Mouse (Mus musculus) CH12.LX (cell line): ENCODE results near the gene Slc38a10.

Source experiments
- ETS1 ChIP-seq: conservative IDR thresholded peaks from 2 replicates; pipeline ENCODE4 v1.6.1; 2012; ENCODE audit warnings: low read depth, mild to moderate bottlenecking, inconsistent platforms, low read length, improper control_type of control experiment, moderate library complexity
- JUND ChIP-seq: conservative IDR thresholded peaks from 2 replicates; pipeline ENCODE4 v1.6.1; 2011; ENCODE audit warnings: low read depth, low read length, improper control_type of control experiment
- NELFE ChIP-seq: IDR thresholded peaks from 2 replicates; pipeline ENCODE4 v1.6.1; 2011; ENCODE audit warnings: low read depth, low read length, improper control_type of control experiment
- POLR2A ChIP-seq: IDR thresholded peaks from 2 replicates; pipeline ENCODE4 v1.6.1; 2011; ENCODE audit warnings: low read depth, mild to moderate bottlenecking, improper control_type of control experiment, low read length
- ZNF384 ChIP-seq: IDR thresholded peaks from 2 replicates; pipeline ENCODE4 v1.6.1; 2012; ENCODE audit warnings: low read depth, low read length, improper control_type of control experiment, inconsistent platforms

GRCm38 (mm10) chr11:120186145-120186740 is 35.1 kb upstream of the Slc38a10 start:
- no peak for TF ChIP-seq POLR2A
- no peak for TF ChIP-seq ZNF384
- no peak for TF ChIP-seq JUND
- TF ChIP-seq ETS1: no peak
- no peak for TF ChIP-seq NELFE
